Mouse (Mus musculus) embryonic facial prominence, embryonic 10.5 days (tissue): Measurements from ENCODE around the gene Sept9. TPM values are rescaled to one million over a fixed set of nuclear protein-coding genes. Genes with fewer than 3 reads are reported as not detected.

ENCODE experiments used
- polyA plus RNA-seq: library from polyadenylated mRNA; unstranded; fragments of >200 nt; fragmentation: Nextera tagmentation; extraction: Ambion mirVana; gene quantifications from 2 replicates; pipeline ENCODE4 v1.2.1, GENCODE M21; 2016

The Sept9 gene
- polyA plus RNA-seq, 1 experiment from 2014 or later, result 255 TPM

Other genes starting within 250 kb of the Sept9 start
- 50.6 and 51.8 TPM in 2 replicates for gene Sec14l1, start 84.5 kb upstream of the Sept9 start, polyA plus RNA-seq